Mouse (Mus musculus): ENCODE data around the gene Dpagt1.
"Not testable (repeated sequence)": the region's sequence is repeated elsewhere in the genome, so short reads cannot be mapped to it uniquely, and the experiment has no call there.

Gene Dpagt1

DNA sequence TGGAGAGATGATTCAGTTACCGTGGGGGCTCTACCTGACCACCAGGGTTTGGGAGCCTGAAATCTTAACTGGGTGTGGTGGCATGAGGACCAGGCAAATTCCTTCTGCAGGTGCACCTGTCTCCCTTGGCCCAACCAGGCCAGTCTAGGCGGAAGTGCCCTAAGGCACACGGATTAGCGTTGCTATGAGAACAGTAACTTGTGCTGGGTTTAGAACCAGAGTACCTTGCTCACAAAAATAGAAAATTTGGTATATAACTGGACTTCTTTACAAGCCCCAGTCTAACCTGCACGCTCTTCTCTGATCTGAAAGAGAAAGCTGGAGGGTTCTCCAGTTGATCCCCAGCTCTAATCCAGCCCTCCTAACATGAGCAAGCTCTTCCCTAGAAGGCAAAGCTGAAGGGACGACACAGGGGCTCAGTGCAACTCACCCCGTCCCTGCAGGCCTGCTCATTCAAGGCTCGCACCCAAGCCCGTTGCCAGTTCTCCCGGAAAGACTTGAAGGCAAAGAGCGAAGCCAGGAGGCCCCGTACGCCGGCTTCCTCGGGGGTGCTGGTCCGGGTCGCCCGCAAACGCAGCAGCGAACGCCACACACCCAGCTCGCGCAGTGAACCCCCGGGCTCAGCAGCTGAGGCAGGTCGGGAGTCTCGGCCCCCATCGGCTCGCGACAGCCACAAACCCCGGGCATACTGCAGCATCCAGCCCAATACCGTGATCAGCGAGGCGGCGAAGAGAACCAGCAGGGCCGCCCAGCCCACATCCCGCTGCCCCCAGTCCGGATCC is 6.5 kb upstream of the Dpagt1 start:
- DNase-seq: peak; percentile 61

DNA sequence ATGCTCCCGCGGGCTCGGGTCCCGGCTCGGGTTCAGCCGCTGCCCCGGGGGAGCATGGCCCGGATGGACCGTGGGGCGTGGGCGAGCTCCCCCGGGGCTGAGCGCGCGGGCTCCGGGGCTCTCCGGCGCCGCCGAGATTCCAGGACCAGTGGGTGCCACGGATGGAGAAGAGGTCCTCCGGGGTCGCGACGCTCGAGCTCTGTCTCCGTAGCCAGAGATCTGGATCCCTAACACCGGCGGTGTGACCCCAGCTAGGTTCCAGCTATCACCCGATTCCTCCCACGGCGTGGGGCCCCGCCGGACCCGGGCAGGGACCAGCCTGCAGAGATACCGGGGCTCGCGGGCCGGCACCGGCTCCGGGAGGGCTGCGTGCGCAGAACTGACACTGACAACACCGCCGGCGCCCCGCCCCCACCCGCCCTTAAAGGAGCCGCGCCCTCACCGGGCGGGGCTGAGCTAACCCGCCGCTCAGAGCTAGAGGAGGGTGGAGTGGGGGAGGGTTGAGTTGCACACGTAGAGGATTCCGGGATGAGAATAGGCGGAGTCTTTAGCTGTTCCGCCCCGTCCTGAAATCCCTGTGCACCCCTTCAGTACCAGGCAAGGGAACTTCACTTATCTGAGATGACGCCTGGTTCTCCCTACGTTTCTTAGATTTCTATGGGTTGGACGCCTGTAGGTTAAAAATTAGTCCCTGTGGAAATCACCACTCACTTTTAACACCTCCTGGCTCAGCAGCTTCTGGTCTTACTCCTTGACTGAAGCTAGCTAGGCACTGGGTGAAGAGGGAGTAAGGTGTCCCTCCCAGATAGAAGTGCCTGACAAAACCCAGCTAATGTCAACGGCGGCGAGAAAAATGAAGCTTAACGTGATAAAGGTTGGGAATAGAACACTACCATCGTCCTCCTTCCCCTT is 5.7 kb upstream of the Dpagt1 start, which contains the start of gene C2cd2l:
Gene C2cd2l, minus strand, starts transcription at position 399 of the 912 bp plus-strand sequence.
- peak; percentile 96 for DNase-seq

DNA sequence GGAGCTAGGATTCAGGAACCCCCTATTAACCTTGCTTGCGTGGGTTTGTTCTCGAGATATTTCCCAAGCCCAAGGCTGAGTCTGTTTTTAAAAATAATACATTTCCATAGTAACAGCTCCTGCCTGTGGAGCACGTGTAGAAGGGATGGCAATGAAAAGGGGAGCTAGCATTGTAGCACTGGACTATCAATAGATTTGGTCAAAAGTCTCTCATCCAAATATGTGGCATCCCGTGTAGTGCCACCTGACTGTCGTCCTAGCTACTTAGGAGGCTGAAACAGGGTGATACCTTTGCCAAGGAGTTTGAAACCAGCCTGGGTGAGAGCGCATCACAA is 5.1 kb upstream of the Dpagt1 start:
- DNase-seq: no peak

DNA sequence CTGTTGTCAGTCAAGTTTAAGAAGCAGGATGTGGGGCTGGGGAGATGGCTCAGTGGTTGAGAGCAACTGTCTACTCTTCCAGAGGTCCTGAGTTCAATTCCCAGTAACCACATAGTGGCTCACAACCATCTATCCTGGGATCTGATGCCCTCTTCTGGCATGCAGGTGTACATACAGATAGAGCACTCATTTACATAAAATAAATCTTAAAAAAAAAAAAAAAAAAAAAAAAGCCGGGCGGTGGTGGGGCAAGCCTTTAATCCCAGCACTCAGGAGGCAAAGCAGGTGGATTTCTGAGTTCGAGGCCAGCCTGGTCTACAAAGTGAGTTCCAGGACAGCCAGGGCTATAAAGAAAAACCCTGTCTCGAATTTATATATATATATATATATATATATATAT is 2.2 kb upstream of the Dpagt1 start:
- DNase-seq: not testable (repeated sequence)

DNA sequence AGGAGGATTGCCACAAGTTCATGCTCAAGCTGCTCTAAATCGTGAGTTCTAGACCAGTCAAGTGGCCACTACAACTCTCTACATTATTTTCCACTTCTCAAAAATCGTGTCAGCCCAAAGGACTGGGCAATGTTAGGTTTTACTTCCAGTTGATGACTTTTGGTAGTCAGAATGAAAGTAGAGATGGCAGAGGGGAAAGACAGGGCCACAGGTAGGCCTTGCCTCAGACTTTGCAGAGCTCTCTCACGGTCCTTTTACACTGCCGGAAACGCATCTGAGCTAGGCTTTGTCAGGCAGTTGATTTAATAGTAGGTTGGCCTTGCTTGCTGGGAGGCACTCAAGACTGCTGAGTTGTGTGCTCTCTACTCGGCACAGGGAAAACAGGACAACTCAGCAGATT is 1.7 kb upstream of the Dpagt1 start:
- no peak for DNase-seq

DNA sequence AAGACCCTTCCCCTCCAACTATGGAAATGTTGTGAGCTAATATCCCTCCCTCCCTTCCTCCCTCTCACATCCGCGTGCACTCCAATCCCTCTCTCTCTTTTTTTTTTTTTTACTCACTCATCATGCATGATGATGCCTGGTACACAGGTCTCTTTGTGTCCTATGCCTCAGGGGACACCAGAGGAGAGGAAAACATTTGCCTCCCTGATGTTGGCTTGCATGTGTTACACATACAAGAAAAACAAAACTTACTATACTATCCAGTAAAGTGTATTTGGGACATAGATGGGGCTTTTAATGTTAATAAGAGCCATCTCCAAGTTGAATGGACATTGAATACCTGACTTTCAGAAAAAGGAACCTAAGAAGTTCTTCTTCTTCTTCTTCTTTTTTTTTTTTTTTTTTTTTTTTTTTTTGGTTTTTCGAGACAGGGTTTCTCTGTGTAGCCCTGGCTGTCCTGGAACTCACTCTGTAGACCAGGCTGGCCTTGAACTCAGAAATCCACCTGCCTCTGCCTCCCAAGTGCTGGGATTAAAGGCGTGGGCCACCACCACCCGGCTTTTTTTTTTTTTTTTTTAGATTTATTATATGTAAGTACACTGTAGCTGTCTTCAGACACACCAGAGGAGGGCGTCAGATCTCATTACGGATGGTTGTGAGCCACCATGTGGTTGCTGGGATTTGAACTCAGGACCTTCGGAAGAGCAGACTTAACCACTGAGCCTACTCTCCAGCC is 619 bp upstream of the Dpagt1 start:
- not testable (repeated sequence) for DNase-seq

DNA sequence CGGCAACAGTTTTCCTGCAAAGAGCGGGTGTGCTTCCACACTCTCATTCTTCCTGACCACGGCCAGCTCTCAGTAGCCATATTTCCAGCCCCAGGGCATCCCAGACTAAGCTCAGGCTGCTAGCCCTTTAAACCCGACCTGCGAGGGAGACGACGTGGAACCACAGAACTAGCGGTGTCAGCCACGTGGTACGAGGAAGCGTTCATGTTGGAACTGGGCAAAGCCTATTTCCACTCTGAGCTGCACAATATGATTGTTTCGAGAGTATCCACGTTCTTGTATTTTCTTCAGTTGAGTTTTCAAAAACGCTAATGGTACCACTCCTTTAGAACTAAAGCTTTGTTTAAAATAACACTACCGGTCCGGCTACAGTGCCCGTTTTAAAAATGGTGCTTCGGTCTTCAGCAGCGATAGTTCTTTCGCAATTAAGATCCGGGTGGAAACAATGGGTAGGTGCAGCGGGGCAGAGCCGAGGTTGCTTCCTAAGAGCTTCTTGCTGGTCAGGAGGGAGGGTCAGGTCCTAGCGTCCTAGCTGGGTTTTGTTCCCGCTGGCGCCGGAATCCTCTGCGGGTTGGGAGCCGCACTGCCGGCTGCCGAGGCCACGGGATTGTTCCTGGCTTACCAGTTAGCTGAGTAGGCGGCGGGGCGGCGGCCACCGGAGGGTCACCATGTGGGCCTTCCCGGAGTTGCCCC is 698 bp downstream of the Dpagt1 start:
- DNase-seq: peak; percentile 90

DNA sequence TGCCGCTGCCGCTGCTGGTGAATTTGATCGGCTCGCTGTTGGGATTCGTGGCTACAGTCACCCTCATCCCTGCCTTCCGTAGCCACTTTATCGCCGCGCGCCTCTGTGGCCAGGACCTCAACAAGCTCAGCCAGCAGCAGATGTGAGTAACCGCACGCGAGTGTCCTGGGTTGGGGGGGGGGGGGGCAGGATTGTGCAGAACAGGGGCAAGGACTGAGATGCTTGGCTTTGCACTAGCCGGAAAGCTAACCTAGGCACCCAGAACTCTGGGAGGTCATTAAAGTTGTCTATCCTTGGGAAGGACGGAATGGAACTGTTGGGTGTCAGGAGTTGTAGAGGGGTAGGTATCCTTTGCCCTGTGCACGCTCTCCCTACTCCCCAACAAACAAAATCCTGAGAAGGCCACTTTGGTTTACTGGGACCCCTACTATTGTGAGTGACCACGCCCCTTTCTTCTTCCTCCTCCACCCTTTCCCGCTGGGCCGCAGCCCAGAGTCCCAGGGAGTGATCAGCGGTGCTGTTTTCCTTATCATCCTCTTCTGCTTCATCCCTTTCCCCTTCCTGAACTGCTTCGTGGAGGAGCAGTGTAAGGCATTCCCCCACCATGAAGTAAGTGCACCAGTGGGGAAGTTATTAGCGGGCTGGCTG is 1.4 kb downstream of the Dpagt1 start:
- peak; percentile 61 for DNase-seq

DNA sequence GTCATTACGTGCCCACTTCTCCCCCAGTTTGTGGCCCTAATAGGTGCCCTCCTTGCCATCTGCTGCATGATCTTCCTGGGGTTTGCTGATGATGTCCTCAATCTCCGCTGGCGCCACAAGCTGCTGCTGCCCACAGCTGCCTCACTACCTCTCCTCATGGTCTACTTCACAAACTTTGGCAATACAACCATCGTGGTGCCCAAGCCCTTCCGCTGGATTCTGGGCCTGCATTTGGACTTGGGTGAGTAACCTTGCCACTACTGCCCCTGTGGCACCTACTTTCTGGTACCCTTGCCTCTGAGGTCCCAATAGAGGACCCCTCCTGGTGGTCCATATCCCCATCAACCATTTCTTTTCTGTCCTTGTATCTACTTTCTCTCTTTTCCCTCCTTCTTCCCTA is 2.1 kb downstream of the Dpagt1 start:
- DNase-seq: no peak

DNA sequence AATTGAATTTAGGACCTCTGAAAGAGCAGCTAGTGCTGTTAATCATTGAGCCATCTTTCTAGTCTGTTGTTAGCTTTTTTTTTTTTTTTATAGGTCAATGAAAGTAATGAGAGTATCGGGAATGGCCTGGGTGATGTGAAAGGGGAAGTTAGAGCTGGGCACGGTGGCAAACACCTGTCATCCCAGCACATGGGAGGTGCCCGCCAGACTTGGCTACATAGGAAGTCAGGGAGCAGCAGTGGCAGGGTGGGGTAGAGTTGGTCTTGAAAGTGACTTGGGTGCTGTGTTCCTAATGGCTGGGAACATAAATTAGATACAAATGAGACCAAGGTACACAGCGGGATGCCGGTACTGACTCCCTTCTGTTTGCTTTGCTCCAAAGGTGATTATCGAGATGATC is 4.9 kb downstream of the Dpagt1 start:
- no peak for DNase-seq

DNA sequence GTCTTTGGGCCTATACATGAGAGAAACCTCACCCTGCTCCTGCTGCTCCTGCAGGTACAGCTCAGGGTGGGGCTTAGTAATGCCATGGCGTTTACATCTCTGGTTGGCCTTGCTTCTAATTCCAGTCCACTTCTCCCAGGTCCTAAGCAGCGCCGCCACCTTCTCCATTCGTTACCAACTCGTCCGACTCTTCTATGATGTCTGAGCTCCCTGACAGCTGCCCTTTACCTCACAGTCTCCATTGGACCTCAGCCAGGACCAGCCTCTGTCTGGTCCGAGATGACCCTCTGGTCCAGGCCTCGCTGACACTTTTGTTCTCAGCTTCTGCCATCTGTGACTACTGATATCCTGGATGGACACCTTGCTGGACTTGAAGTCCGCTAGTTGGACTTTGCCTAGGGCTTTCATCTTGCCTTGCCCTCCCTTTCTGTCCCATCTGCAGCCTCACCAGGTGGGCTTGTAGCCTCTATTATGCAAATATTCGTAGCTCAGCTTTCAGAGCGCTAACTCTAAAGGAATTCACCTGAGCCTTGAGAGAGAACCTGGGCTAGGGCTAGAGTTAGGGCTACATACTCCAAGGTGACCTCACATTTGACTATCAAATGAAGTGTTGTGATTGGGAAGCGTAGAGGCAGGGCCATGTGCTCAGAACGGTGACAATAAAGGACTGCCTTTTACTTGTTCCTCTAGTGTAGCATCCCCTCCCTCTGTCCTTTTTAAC is 7.3 kb downstream of the Dpagt1 start:
- peak; percentile 68 for DNase-seq

DNA sequence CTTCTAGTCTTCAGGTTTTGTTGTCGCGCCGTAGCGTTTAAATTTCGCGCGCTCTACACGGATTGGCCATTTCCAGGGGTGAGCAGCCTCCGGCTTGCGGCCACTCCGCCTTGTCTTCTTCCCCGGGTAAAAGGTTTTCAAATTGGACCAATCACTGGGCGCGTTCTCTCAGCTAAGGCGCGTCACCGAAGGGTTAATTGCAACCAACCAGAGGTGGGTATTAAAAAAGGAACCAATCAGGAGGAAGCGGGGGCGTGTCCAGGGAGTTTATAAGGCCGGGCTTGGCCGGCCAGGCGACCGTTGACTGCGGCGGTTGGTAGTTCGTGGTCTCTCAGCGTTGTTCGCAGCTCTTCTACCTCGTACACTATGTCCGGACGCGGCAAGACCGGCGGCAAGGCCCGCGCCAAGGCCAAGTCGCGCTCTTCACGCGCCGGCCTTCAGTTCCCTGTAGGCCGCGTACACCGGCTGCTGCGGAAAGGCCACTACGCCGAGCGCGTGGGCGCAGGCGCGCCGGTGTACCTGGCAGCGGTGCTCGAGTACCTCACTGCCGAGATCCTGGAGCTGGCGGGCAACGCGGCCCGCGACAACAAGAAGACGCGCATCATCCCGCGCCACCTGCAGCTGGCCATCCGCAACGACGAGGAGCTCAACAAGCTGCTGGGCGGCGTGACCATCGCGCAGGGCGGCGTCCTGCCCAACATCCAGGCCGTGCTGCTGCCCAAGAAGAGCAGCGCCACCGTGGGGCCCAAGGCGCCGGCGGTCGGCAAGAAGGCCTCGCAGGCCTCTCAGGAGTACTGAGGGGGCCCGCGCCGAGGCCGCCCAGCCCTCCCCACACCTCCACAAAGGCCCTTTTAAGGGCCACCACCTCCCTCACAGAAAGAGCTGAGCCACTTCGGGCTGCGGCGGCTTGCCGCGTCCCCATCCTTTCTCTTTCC is 8.8 kb downstream of the Dpagt1 start, which contains the start of gene H2afx:
Gene H2afx, plus strand, starts transcription at position 299 of the 935 bp plus-strand sequence.
- DNase-seq: peak; percentile 100

DNA sequence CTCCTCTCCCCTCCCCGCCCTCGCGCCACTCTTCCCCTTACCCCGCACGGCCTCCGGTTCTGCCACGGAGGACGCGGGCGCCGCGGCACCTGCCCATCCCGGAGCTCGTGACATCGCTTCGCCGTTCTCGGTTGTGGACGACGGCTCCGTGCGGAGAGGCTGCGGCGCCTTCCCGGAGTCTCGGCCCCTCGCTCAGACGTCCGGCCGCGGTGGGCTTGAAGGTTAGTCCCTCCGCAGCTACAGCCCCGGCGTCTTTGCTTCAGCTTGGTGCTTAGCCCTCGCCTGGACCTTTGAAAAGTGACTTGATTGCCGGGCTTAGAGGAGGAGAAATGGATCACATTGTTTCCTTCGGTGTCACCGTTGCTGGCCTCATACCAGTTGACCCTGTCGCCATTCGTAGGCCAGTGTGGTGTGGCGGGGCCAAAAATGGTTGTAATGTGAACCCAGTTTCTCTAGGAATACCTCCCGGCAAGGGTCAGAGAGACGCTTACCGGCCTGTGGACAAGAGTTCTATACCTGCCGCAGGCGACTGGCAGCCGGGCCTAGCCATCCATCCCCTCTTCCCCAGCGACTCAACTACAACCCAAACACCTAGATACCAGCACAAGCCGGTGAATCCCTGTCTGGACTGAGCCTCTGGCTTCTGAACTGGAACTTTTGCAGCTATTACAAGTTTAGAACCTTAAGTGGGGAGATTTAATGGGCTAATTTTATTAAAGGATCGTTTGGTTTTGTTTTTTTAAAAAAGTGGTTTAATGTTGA is 9.7 kb downstream of the Dpagt1 start:
- DNase-seq: peak; percentile 53

DNA sequence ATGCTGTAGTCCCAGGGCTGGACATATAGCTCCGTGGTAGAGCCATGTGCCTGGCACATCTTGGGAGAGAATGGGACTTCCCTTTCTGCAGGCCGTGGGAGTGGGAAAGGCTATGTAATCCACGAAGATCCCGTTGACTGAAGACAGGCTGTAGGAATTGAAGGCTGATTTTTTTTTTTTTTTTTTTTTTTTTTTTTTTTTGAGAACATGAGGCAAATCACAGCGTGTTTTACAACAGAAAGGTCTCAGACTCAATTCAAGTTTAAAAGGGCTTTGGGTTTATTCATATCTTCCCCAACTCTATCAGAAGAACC is 10.2 kb downstream of the Dpagt1 start:
- no peak for DNase-seq

DNA sequence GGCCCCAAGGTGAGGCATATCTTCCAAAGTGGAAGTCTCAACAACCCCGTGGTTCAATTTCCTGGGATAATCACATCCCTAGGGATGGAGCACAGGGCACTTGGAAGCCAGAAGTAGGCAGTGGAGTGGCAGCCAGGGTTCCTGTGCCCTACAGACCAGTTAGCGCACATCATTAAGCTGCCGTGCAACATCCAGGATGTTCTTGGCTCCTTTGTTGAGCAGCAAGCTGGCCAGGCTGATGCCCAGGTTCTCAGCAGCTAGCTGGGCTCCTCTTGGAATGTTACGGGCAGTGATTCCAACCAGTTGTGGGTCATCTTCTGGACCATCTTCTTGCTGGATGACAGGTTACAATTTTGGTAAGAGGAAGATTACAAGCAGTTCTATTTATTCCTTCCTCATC is 10.7 kb downstream of the Dpagt1 start:
- DNase-seq: not testable (repeated sequence)

DNA sequence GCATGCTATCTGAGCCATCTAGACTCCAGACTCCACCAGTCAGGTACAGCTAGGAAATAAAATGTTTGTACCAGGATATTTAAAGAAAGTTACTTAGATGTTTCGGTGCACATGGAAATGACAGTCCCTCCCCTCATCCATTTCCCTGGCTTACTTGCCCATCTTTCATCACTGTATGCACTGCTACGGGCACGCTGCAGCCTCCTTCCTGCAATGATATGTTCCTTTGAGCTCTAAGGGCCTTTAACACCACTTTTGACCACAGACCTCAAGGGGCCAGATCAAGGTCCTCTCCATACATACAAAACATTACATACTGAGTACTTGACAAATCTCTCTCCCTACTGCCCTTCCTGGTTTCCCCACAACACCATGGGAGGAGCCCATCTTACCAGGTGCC is 11.1 kb downstream of the Dpagt1 start:
- no peak for DNase-seq

DNA sequence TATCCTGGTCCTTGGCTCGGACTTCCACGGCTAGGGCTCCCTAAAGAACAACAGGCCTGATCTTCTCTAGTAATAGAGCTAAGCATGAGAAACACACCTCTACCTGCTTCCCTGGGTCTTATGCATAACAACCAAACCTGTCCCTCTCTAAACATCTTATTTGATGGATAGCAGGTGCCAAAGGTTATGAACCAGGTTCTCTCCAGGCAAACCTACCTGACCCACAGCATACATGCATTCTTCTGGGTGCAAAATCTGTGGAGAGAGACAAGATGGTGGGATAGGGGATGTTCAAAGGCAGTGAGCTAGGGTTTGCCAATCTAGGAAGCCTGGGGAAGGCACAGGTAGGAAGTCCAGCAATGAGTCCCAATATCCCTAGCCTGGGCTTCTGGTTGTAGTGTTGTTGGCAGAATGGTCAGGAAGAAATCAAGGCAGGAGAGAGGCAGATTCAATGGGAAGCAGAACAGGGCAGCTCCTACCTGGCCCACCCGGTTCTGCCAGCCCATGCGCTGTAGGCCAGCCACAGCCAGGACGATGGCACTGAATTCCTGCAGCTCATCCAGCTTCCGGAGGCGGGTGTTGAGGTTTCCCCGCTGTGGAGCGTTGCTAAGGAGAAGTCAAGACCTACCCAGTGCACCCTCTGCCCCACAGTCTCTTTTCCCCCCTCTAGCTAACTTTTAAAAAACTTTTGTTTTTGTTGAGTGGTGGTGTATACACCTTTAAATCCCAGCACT is 11.8 kb downstream of the Dpagt1 start:
- no peak for DNase-seq

DNA sequence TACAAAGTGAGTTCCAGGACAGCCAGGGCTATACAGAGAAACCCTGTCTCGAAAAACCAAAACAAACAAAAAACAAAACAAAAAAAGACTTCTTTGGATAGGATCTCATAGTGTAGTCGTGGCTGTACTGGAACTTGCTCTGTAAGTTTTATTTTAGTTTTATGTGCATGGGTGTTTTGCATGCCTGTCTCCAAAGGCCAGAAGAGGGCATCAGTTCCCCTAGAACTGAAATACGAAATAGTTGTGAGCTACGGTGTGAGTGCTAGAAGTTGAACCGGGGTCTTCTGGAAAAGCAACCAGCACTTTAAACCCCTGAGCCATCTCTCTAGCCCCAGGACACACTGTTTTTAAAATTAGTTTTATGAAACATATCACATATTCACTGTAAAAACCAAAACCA is 12.8 kb downstream of the Dpagt1 start:
- no peak for DNase-seq

DNA sequence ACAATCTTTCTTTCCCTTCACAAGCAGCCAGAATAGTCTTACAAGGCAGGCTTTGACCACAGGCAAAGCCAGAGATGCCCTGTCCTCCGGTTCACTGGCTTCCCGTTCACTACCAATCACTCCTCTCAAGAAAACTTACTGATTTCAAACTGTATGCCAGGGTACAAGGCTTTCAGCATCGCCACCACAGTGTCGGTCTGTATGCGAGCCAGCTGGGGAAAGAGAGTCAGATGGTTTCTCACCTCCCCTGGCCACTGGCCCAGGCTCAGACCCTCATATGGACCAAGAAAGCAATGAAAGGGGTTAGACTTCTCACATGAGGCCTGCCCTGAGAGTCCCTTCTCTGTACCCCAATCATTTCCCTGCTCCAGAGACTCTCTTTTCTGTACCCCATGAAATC is 15.7 kb downstream of the Dpagt1 start:
- no peak for DNase-seq

Data from cerebellum, adult 9-11 months (tissue).